ENCODE assay signal across 10 mouse cellular contexts in the genomic region with DNA sequence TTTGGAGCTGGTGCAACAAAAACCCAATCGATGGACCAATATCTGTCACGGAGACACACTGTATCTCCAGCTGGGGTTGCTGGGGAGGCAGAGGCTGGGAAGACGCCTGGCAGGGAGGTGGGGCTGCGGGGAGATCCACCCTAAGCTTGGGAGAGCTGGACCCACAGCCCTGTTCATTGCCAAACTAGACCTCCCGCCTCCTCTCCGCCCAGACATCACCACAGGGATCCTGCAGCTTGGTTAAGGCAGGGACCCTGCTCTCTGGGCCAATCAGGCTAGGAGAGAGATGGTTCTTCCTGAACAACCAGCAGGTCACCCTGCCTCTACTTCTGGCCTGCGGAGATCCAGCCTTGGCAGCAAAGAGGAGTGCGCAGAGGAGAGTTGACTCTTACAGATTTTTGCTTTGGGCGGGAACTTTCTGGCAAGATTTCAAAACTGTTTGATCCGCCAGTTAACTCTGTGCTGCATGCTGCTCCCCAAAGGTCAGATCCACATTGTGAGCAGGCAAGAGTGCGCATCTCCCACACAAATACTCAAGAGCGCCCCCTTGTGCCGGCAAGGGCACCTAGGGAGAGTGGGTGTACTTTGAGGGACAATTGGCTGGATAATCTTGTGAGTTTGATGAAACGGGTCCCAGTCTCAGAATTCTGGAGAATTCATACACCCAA.
DNase-seq lines count a peak whose midpoint lies in the region; ATAC-seq and TF ChIP-seq lines count a peak whose summit lies in the region.
"Had no signal": no experiment of that assay in that cellular context is flagged by ENCODE, and none has a peak within 500 bp of the region (broad histone marks: within the 10 kb centered on the region; RNA-seq: fewer than 3 reads in every experiment).

No protein-coding gene starts in this region.

- no peaks in the 10 kb centered on the region for H3K79me2 ChIP-seq in myocyte (ENCODE audit: control insufficient read depth, insufficient read depth)

- no peak for TF ChIP-seq POLR2A in myocyte (IDR thresholded peaks at IDR 0.05; ENCODE audit: insufficient read length, low read depth)

- H3K27ac ChIP-seq in left cerebral cortex, adult 2 months = no peak overlapping the region
- no peak overlapping the region for H3K27ac ChIP-seq in embryonic facial prominence, embryonic 14.5 days (replicated peaks; ENCODE audit: low read depth, low read length)
- H3K27ac ChIP-seq: embryonic facial prominence, embryonic 12.5 days; lung, embryonic 15.5 days had no signal

- H3K4me3 ChIP-seq in left cerebral cortex, adult 2 months = no peak overlapping the region
- no peak overlapping the region for H3K4me3 ChIP-seq in embryonic facial prominence, embryonic 14.5 days (ENCODE audit: low read depth, low read length)
- no peak overlapping the region for H3K4me3 ChIP-seq in myocyte
- H3K4me3 ChIP-seq: embryonic facial prominence, embryonic 12.5 days; lung, embryonic 15.5 days had no signal

- no peaks in the 10 kb centered on the region for H3K36me3 ChIP-seq in embryonic facial prominence, embryonic 14.5 days (ENCODE audit: control insufficient read depth, insufficient read depth, low read length)
- no peaks in the 10 kb centered on the region for H3K36me3 ChIP-seq in myocyte (ENCODE audit: control insufficient read depth, insufficient read depth)
- H3K36me3 ChIP-seq: embryonic facial prominence, embryonic 12.5 days; lung, embryonic 15.5 days had no signal

- peak; percentile 51 for TF ChIP-seq CTCF in left cerebral cortex, adult 2 months (IDR thresholded peaks at IDR 0.05)

- ATAC-seq in embryonic facial prominence, embryonic 14.5 days (ENCODE audit: low read depth) = no peak

- no peak for DNase-seq in left cerebral cortex, adult 2 months (ENCODE audit: extremely low spot score in 1 of 2, low spot score in 2 of 2)
- DNase-seq in left cerebral cortex, postnatal 14 days (ENCODE audit: low spot score in 2 of 2) = no peak
- DNase-seq in ZHBTc4 (ENCODE audit: low read depth, low spot score) = peak; percentile 81
- no peak for DNase-seq in embryonic facial prominence, embryonic 14.5 days (ENCODE audit: low spot score)
- peak; percentile 55 for DNase-seq in kidney, postnatal 10 days
- DNase-seq in layer of hippocampus, postnatal 36 days = no peak
- DNase-seq in right cerebral cortex, adult 2 months (ENCODE audit: low spot score in 2 of 2) = no peak

- peaks cover 5% of the 10 kb centered on the region; the same call in 1 of the 2 replicates for H3K4me1 ChIP-seq in embryonic facial prominence, embryonic 14.5 days (ENCODE audit: control insufficient read depth, insufficient read depth, low read length)
- H3K4me1 ChIP-seq: lung, embryonic 15.5 days had no signal

- no peaks in the 10 kb centered on the region for H3K9me3 ChIP-seq in embryonic facial prominence, embryonic 14.5 days (ENCODE audit: control insufficient read depth, low read length)
- H3K9me3 ChIP-seq: embryonic facial prominence, embryonic 12.5 days; lung, embryonic 15.5 days had no signal

- no peak overlapping the region for H3ac ChIP-seq in myocyte (ENCODE audit: control insufficient read depth, insufficient read length)

- intact Hi-C loops in left cerebral cortex, adult 2 months (cut with DNase I) = loop anchor here (5.0 kb wide), 1 partner anchor 32 kb away; no protein-coding TSS in a partner anchor
- intact Hi-C loops in left cerebral cortex, postnatal 14 days (cut with DNase I) = loop anchor here (5.0 kb wide), 2 partner anchors 147 to 302 kb away; no protein-coding TSS in a partner anchor

- no peak overlapping the region for H3K9ac ChIP-seq in embryonic facial prominence, embryonic 14.5 days (ENCODE audit: low read depth, low read length)
- H3K9ac ChIP-seq: embryonic facial prominence, embryonic 12.5 days; lung, embryonic 15.5 days had no signal

- no peaks in the 10 kb centered on the region for H3K27me3 ChIP-seq in embryonic facial prominence, embryonic 14.5 days (replicated peaks; ENCODE audit: control insufficient read depth, insufficient read depth, low read length)
- no peaks in the 10 kb centered on the region for H3K27me3 ChIP-seq in myocyte (ENCODE audit: control insufficient read depth, insufficient read depth, insufficient read length)
- H3K27me3 ChIP-seq: embryonic facial prominence, embryonic 12.5 days had no signal

- WGBS in embryonic facial prominence, embryonic 14.5 days = 50% methylated on average over 13 of the region's 14 CpGs

- H3K4me2 ChIP-seq in embryonic facial prominence, embryonic 14.5 days (ENCODE audit: low read depth, low read length) = 0 out of 2 replicates have a peak overlapping the region, but pooled peaks have one; percentile 10
- peak overlapping the region; percentile 45 for H3K4me2 ChIP-seq in myocyte (ENCODE audit: low read depth)
- H3K4me2 ChIP-seq: embryonic facial prominence, embryonic 12.5 days; lung, embryonic 15.5 days had no signal

TF ChIP-seq in myocyte, 11 proteins besides CTCF, POLR2A, EP300 and RAD21:
- TF ChIP-seq SRF (IDR thresholded peaks at IDR 0.05; ENCODE audit: control insufficient read depth, insufficient read length, low read depth) (no peak), TCF12 (IDR thresholded peaks at IDR 0.05; ENCODE audit: insufficient read depth, poor library complexity, severe bottlenecking) (no peak), TCF3 (IDR thresholded peaks at IDR 0.05; ENCODE audit: insufficient read length, low read depth) (no peak), USF1 (IDR thresholded peaks at IDR 0.05; ENCODE audit: low read depth) (no peak), MAX (IDR thresholded peaks at IDR 0.05; ENCODE audit: low read depth) (no peak), POLR2AphosphoS2 (IDR thresholded peaks at IDR 0.05; ENCODE audit: insufficient read length, low read depth) (no peak), MYOD1 (IDR thresholded peaks at IDR 0.05; ENCODE audit: control insufficient read depth in 1 of 3, insufficient read length in 2 of 3, low read depth in 2 of 3) (no peak), REST (IDR thresholded peaks at IDR 0.05; ENCODE audit: insufficient read depth, insufficient read length) (no peak), CEBPB (IDR thresholded peaks at IDR 0.05; ENCODE audit: insufficient read depth, poor library complexity, severe bottlenecking) (no peak), E2F4 (IDR thresholded peaks at IDR 0.05; ENCODE audit: insufficient read depth) (no peak), MYOG (IDR thresholded peaks at IDR 0.05; ENCODE audit: control insufficient read depth in 1 of 3, insufficient read depth in 1 of 3, insufficient read length in 2 of 3, low read depth in 2 of 3) (no peak)

Comparison
In these comparisons a context has a peak if more than half of its experiments do, and no peak if none do; other contexts are left out.
1. DNase-seq: peak in ZHBTc4 (single experiment) and kidney, postnatal 10 days (single experiment); none in left cerebral cortex, adult 2 months (0 of 2), left cerebral cortex, postnatal 14 days (0 of 2), embryonic facial prominence, embryonic 14.5 days (single experiment), layer of hippocampus, postnatal 36 days (0 of 2) and right cerebral cortex, adult 2 months (0 of 2).